Mouse (Mus musculus) thymus, postnatal 14 days (tissue): Measurements from ENCODE around the gene Olfr520.
"Not testable (repeated sequence)": the region's sequence is repeated elsewhere in the genome, so short reads cannot be mapped to it uniquely, and the experiment has no call there.

ENCODE experiments used
- DNase-seq: peaks from one replicate; pipeline ENCODE4 v3.0.0; 2021

Gene Olfr520

GRCm38 (mm10) chr7:99712431-99712830 lies 17.6 kb upstream of the Olfr520 start:
- DNase-seq = no peak

- no peak for DNase-seq
These were observed 13.5 kb upstream of the Olfr520 start for GRCm38 (mm10) chr7:99716536-99716935.

- DNase-seq = no peak
These were observed 4.5 kb downstream of the Olfr520 start for GRCm38 (mm10) chr7:99734612-99735011.

- not testable (repeated sequence) for DNase-seq
These were observed 5.4 kb downstream of the Olfr520 start for GRCm38 (mm10) chr7:99735491-99735890.

- DNase-seq = no peak
These were observed 9.2 kb downstream of the Olfr520 start for GRCm38 (mm10) chr7:99739276-99739675.

GRCm38 (mm10) chr7:99763207-99763606 lies 33.1 kb downstream of the Olfr520 start, which contains the start of gene Olfr521:
Olfr521 (plus strand) TSS chr7:99763507.
- DNase-seq = no peak

GRCm38 (mm10) chr7:99781385-99781784 lies 51.3 kb downstream of the Olfr520 start:
- peak; percentile 34 for DNase-seq

- no peak for DNase-seq
These were observed 51.8 kb downstream of the Olfr520 start for GRCm38 (mm10) chr7:99781916-99782315.

GRCm38 (mm10) chr7:99783421-99783820 lies 53.3 kb downstream of the Olfr520 start:
- DNase-seq = no peak

- no peak for DNase-seq
These were observed 55.5 kb downstream of the Olfr520 start for GRCm38 (mm10) chr7:99785553-99785952.
